Mouse (Mus musculus): ENCODE measurements around the gene Farp1.
"Not testable (repeated sequence)": the region's sequence is repeated elsewhere in the genome, so short reads cannot be mapped to it uniquely, and the experiment has no call there.

Farp1 gene

GRCm38 (mm10) chr14:121104760-121105329 is 69.8 kb downstream of the Farp1 start:
- DNase-seq (ENCODE audit: low spot score in 2 of 2) = no peak

- no peak for DNase-seq (ENCODE audit: low spot score in 2 of 2)
These were observed 71.9 kb downstream of the Farp1 start for GRCm38 (mm10) chr14:121106906-121107305.

GRCm38 (mm10) chr14:121107707-121108285 is 72.8 kb downstream of the Farp1 start:
- no peak for DNase-seq (ENCODE audit: low spot score in 2 of 2)

GRCm38 (mm10) chr14:121108439-121109115 is 73.6 kb downstream of the Farp1 start:
- no peak for DNase-seq (ENCODE audit: low spot score in 2 of 2)

- DNase-seq (ENCODE audit: low spot score in 2 of 2) = no peak
These were observed 74.1 kb downstream of the Farp1 start for GRCm38 (mm10) chr14:121109116-121109504.

- DNase-seq (ENCODE audit: low spot score in 2 of 2) = no peak
These were observed 75.7 kb downstream of the Farp1 start for GRCm38 (mm10) chr14:121110492-121111267.

- DNase-seq (ENCODE audit: low spot score in 2 of 2) = no peak
These were observed 77.1 kb downstream of the Farp1 start for GRCm38 (mm10) chr14:121112061-121112460.

- DNase-seq (ENCODE audit: low spot score in 2 of 2) = no peak
These were observed 78.8 kb downstream of the Farp1 start for GRCm38 (mm10) chr14:121113785-121114184.

GRCm38 (mm10) chr14:121116696-121117095 is 81.7 kb downstream of the Farp1 start:
- DNase-seq (ENCODE audit: low spot score in 2 of 2) = no peak

- no peak for DNase-seq (ENCODE audit: low spot score in 2 of 2)
These were observed 83.9 kb downstream of the Farp1 start for GRCm38 (mm10) chr14:121118860-121119259.

- DNase-seq (ENCODE audit: low spot score in 2 of 2) = no peak
These were observed 86.7 kb downstream of the Farp1 start for GRCm38 (mm10) chr14:121121664-121122063.

GRCm38 (mm10) chr14:121122852-121123251 is 87.9 kb downstream of the Farp1 start:
- no peak for DNase-seq (ENCODE audit: low spot score in 2 of 2)

GRCm38 (mm10) chr14:121124409-121125010 is 89.5 kb downstream of the Farp1 start:
- DNase-seq (ENCODE audit: low spot score in 2 of 2) = no peak

- DNase-seq (ENCODE audit: low spot score in 2 of 2) = no peak
These were observed 90.7 kb downstream of the Farp1 start for GRCm38 (mm10) chr14:121125651-121126050.

- DNase-seq (ENCODE audit: low spot score in 2 of 2) = no peak
These were observed 91.3 kb downstream of the Farp1 start for GRCm38 (mm10) chr14:121126291-121126690.

GRCm38 (mm10) chr14:121128858-121129800 is 94.1 kb downstream of the Farp1 start:
- DNase-seq (ENCODE audit: low spot score in 2 of 2) = no peak

- DNase-seq (ENCODE audit: low spot score in 2 of 2) = not testable (repeated sequence)
These were observed 95.4 kb downstream of the Farp1 start for GRCm38 (mm10) chr14:121130351-121130750.

- no peak for DNase-seq (ENCODE audit: low spot score in 2 of 2)
These were observed 99.4 kb downstream of the Farp1 start for GRCm38 (mm10) chr14:121134414-121134813.

GRCm38 (mm10) chr14:121143831-121144455 is 108.9 kb downstream of the Farp1 start:
- DNase-seq (ENCODE audit: low spot score in 2 of 2) = no peak

GRCm38 (mm10) chr14:121144496-121144895 is 109.5 kb downstream of the Farp1 start:
- no peak for DNase-seq (ENCODE audit: low spot score in 2 of 2)

All from urinary bladder, postnatal 36 days (tissue).